Mouse (Mus musculus): Measurements from ENCODE around the gene Abcc1.

- TF ChIP-seq CTCF (IDR thresholded peaks at IDR 0.05; ENCODE audit: borderline replicate concordance, insufficient read depth, low read length) (no peak), POLR2A (IDR thresholded peaks at IDR 0.05; ENCODE audit: low read depth, low read length) (no peak)
Measured at GRCm38 (mm10) chr16:14447366-14447765, 86.0 kb downstream of the Abcc1 start.
